Mouse (Mus musculus): ENCODE data around the gene Nkap. TPM values are rescaled to one million over a fixed set of nuclear protein-coding genes. Genes with fewer than 3 reads are reported as not detected.
"Not testable (repeated sequence)": the region's sequence is repeated elsewhere in the genome, so short reads cannot be mapped to it uniquely, and the experiment has no call there.

The Nkap gene
- polyA plus RNA-seq, 1 experiment: 2.9 TPM

DNA sequence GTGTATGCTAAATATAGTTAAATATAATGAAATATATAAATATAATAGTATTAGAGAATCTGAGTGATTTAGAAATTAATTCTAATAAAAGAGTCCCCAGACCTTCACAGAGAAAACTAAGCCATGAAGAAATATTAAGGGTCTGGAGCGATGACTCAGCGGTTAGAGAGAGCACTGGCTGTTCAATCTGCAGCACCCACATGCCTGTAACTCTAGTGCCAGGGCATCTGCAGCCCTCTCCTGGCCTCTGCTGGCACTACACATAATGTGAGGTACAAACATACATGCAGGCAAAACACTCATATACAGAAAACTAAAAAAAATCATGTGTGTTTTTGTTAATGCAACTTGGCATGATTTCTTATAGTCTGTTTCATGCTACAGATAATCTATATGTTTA lies 18.4 kb downstream of the Nkap start:
- Histone ChIP-seq H3K4me1 (ENCODE audit: control insufficient read depth, insufficient read depth, low read length) (no peaks in the 10 kb centered on the region), H3K4me3 (replicated peaks; ENCODE audit: extremely low read depth, low read depth, low read length) (no peak overlapping the region)
- WGBS: 80% methylated on average over 2 of the region's 2 CpGs
- DNase-seq: no peak
- TF ChIP-seq POLR2A (IDR thresholded peaks at IDR 0.05; ENCODE audit: borderline replicate concordance, extremely low read depth, low read depth, low read length) (no peak), CTCF (IDR thresholded peaks at IDR 0.05; ENCODE audit: insufficient read depth, low read length) (peak; percentile 27; the same call in 1 of the 2 replicates)

DNA sequence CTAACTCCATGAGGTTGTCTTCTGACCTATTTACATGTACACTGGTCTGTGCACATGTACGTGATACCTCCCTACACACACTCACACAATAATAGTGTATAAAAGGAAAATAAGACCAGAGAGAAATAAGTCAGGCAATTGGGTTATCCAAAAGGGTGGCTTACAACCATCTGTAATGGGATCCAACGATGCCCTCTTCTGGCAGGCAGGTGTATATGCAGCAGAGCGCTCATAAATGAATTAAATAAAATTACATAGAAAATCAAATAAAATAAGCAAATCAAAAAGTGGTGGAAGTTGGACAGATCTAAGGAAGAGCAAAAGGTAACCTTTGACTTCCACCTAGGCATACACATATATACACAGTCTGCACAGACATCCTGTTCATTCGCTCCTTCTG lies 31.2 kb downstream of the Nkap start:
- DNase-seq: no peak
- Histone ChIP-seq H3K4me1 (ENCODE audit: control insufficient read depth, insufficient read depth, low read length) (no peaks in the 10 kb centered on the region), H3K4me3 (replicated peaks; ENCODE audit: extremely low read depth, low read depth, low read length) (no peak overlapping the region)
- TF ChIP-seq CTCF (IDR thresholded peaks at IDR 0.05; ENCODE audit: insufficient read depth, low read length): no peak
- TF ChIP-seq POLR2A (IDR thresholded peaks at IDR 0.05; ENCODE audit: borderline replicate concordance, extremely low read depth, low read depth, low read length): no peak
- WGBS: 58% methylated on average over 4 of the region's 4 CpGs

DNA sequence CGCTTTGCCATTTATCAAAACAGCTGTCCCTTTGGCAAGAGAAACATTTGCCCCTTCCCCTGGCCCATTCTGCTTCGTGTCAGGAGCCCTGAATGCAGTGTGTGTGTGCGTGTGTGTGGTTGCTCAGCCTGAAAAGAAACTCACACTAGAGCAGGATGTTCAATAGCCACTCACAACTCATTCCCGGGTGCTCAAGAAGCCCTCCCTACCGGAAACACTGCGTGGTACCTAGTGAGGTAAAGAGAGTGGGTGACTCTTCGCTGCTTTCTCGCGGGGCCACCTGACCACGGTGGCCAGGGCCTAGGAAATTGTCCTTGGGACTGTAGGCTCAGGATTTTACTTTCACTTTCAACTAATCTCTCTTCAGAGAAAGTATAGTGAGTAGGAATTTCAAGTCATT lies 34.6 kb downstream of the Nkap start:
- Histone ChIP-seq H3K4me1 (ENCODE audit: control insufficient read depth, insufficient read depth, low read length) (no peaks in the 10 kb centered on the region), H3K4me3 (replicated peaks; ENCODE audit: extremely low read depth, low read depth, low read length) (no peak overlapping the region)
- no peak for TF ChIP-seq CTCF (IDR thresholded peaks at IDR 0.05; ENCODE audit: insufficient read depth, low read length)
- no peak for TF ChIP-seq POLR2A (IDR thresholded peaks at IDR 0.05; ENCODE audit: borderline replicate concordance, extremely low read depth, low read depth, low read length)
- DNase-seq: no peak
- WGBS: 63% methylated on average over 10 of the region's 10 CpGs

DNA sequence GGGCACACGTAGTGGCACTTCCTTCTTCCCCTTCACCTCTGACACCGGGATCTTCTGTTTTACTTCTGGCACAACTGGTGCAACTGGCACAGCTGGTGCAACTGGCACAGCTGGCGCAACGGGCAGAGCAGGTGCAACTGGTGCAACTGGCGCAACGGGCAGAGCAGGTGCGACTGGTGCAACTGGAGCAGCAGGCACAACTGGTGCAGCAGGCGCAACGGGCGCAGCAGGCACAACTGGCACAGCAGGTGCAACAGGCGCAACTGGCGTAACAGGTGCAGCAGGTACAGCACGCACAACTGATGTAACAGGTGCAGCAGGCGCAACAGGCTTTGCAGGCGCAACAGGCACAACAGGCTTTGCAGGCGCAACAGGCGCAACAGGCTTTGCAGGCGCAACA lies 36.5 kb downstream of the Nkap start:
- TF ChIP-seq POLR2A (IDR thresholded peaks at IDR 0.05; ENCODE audit: borderline replicate concordance, extremely low read depth, low read depth, low read length): no peak
- TF ChIP-seq CTCF (IDR thresholded peaks at IDR 0.05; ENCODE audit: insufficient read depth, low read length): no peak
- no peaks in the 10 kb centered on the region for H3K4me1 ChIP-seq (ENCODE audit: control insufficient read depth, insufficient read depth, low read length)
- H3K4me3 ChIP-seq (replicated peaks; ENCODE audit: extremely low read depth, low read depth, low read length): no peak overlapping the region
- 80% methylated on average over 18 of the region's 18 CpGs for WGBS
- DNase-seq: no peak

DNA sequence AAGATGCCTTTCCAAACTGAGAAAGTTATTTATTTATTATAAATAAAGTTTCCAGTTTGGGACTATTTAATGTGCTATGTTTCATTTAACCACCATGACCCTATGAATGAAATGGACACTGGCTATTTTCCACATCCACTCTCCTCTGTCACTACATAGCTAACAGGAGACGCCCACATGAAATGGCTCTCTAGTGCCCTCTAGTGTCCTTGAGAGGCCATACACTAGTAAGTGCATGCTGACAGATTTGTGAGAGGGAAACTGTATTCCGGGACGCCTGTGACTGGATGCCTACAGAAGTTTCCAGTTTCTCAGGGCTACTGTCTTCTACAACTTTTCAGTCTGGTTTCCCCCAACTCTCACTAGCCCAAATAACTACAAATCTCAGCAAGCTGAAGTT lies 40.5 kb downstream of the Nkap start:
- peak; percentile 5 for DNase-seq
- Histone ChIP-seq H3K4me3 (replicated peaks; ENCODE audit: extremely low read depth, low read depth, low read length) (no peak overlapping the region), H3K4me1 (ENCODE audit: control insufficient read depth, insufficient read depth, low read length) (no peaks in the 10 kb centered on the region)
- TF ChIP-seq POLR2A (IDR thresholded peaks at IDR 0.05; ENCODE audit: borderline replicate concordance, extremely low read depth, low read depth, low read length): no peak
- TF ChIP-seq CTCF (IDR thresholded peaks at IDR 0.05; ENCODE audit: insufficient read depth, low read length): peak; percentile 24; the same call in 1 of the 2 replicates
- WGBS: 44% methylated on average over 3 of the region's 3 CpGs

DNA sequence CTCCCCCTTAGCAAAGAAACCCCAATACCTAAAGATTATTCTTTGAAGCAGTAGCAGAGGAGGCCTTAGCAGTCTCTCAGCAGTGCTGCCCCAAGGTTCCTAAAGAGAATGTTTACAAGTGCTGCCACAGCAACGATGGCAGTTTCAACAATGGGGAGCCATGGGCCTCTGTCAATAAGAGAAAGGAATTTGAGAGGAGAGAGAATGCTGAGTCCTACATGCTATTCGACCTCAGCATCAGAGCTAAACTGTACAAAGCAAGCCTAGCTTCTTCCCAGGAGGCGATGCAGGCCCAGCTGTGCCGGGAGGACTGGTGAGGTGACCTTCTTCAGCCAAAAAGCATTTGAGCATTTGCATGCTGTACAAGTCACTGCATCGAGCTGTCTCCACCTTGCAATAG lies 42.1 kb downstream of the Nkap start, which contains the start of gene Akap14:
Akap14 (minus strand) TSS at position 101 of the 400 bp plus-strand sequence.
- DNase-seq: no peak
- H3K4me3 ChIP-seq (replicated peaks; ENCODE audit: extremely low read depth, low read depth, low read length): no peak within 1 kb of the TSS
- TF ChIP-seq POLR2A (IDR thresholded peaks at IDR 0.05; ENCODE audit: borderline replicate concordance, extremely low read depth, low read depth, low read length) (no peak), CTCF (IDR thresholded peaks at IDR 0.05; ENCODE audit: insufficient read depth, low read length) (no peak)
- H3K4me1 ChIP-seq (ENCODE audit: control insufficient read depth, insufficient read depth, low read length): no peaks in the 10 kb centered on the region
- WGBS: 52% methylated on average over 5 of the region's 5 CpGs

DNA sequence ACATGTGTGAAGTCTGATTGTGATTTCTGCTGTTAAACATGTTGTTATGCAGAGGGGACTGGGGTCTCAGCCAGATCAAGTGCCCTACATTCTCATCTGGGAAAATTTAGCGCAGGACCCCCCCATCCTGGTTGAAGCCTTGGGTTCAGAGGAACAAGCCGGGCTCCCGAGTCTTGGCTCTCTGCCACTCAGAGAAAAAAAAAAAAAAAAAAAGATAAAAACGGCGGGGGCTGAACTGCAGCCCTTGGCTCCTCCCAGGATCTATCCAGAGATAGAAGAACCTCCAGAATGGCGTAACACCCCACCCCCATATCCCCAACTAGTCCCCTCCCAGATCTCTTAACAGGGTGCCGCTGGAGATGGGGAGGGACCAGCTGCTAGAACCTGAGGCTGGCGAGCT lies 57.8 kb downstream of the Nkap start:
- DNase-seq; H3K4me3 ChIP-seq (replicated peaks; ENCODE audit: extremely low read depth, low read depth, low read length); H3K4me1 ChIP-seq (ENCODE audit: control insufficient read depth, insufficient read depth, low read length): not testable (repeated sequence)
- 44% methylated on average over 8 of the region's 8 CpGs for WGBS

DNA sequence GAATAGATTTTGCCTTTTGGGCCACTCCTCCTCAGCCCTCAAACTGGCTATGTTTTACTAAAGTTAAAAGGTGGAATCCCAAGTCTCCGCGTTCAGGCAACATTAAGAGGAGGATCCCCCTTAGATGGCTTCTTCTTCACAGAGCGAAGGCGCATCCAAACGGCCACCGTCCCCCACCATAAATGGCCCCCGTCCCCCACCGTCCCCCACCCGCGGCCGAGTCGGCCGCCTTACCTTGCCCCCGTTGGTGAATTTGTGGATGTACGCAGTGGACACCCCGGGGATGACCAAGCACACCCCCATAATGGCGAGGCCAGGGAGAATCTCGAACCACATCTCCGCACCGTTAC lies 64.1 kb downstream of the Nkap start:
- 33% methylated on average over 20 of the region's 20 CpGs for WGBS
- Histone ChIP-seq H3K4me1 (ENCODE audit: control insufficient read depth, insufficient read depth, low read length) (no peaks in the 10 kb centered on the region), H3K4me3 (replicated peaks; ENCODE audit: extremely low read depth, low read depth, low read length) (peak overlapping the region; percentile 84)
- TF ChIP-seq CTCF (IDR thresholded peaks at IDR 0.05; ENCODE audit: insufficient read depth, low read length): no peak
- DNase-seq: no peak

DNA sequence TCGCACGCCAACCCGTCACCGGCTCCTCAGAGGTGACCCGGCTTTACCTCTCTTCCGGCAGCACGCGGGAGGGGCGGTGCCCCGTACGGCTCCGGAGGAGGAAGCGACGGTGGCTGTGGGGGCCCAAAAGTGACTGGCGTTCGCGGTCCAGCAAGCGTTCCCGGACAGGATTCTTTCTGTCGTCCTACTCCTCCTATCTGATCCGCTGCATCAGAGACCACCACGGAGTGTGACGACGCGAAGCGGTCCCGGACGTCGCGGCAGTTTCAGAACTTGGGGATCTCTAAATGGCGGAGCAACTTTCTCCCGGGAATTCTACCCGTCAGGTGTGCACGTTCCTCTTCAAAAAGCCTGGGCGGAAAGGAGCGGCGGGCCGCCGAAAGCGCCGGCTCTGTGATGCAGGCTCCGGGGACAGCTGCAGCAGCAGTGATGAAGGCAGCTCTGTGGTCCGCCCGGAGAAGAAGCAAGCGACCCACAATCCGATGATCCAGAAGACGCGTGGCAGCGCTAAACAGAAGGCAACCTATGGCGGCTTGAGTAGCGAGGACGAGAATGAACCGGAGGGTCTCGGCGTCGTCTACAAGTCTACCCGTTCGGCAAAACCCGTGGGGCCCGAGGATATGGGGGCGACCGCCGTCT lies 64.6 kb downstream of the Nkap start, which contains the start of the genes Ndufa1 and Rnf113a1:
Ndufa1 (minus strand) TSS at position 59 of the 639 bp plus-strand sequence.
Rnf113a1 (plus strand) TSS at position 141 of the 639 bp plus-strand sequence.
- Histone ChIP-seq H3K4me1 (ENCODE audit: control insufficient read depth, insufficient read depth, low read length) (no peaks in the 10 kb centered on the region), H3K4me3 (replicated peaks; ENCODE audit: extremely low read depth, low read depth, low read length) (peak within 1 kb of the TSS; percentile 84)
- 32% methylated on average over 63 of the region's 63 CpGs for WGBS
- peak; percentile 78 for DNase-seq
- TF ChIP-seq POLR2A (IDR thresholded peaks at IDR 0.05; ENCODE audit: borderline replicate concordance, extremely low read depth, low read depth, low read length): no peak
- no peak for TF ChIP-seq CTCF (IDR thresholded peaks at IDR 0.05; ENCODE audit: insufficient read depth, low read length)

DNA sequence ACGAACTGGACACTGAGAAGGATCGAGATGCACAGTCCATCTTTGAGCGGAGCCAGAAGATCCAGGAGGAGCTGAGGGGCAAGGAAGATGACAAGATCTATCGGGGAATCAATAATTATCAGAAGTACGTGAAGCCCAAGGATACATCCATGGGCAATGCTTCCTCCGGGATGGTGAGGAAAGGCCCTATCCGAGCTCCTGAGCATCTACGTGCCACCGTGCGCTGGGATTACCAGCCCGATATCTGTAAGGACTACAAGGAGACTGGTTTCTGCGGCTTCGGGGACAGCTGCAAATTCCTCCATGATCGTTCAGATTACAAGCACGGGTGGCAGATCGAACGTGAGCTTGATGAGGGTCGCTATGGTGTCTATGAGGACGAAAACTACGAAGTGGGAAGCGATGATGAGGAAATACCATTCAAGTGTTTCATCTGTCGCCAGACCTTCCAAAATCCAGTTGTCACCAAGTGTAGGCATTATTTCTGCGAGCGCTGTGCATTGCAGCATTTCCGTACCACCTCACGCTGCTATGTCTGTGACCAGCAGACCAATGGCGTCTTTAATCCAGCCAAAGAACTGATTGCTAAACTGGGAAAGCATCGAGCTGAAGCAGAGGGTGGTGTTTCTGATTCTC lies 65.3 kb downstream of the Nkap start:
- 35% methylated on average over 28 of the region's 28 CpGs for WGBS
- no peak for DNase-seq
- Histone ChIP-seq H3K4me3 (replicated peaks; ENCODE audit: extremely low read depth, low read depth, low read length) (peak overlapping the region; percentile 84), H3K4me1 (ENCODE audit: control insufficient read depth, insufficient read depth, low read length) (no peaks in the 10 kb centered on the region)
- TF ChIP-seq CTCF (IDR thresholded peaks at IDR 0.05; ENCODE audit: insufficient read depth, low read length) (no peak), POLR2A (IDR thresholded peaks at IDR 0.05; ENCODE audit: borderline replicate concordance, extremely low read depth, low read depth, low read length) (no peak)

All from lung, adult 2 months (tissue).